Comparison of ENCODE assay signal across 21 mouse cellular contexts in the genomic region with DNA sequence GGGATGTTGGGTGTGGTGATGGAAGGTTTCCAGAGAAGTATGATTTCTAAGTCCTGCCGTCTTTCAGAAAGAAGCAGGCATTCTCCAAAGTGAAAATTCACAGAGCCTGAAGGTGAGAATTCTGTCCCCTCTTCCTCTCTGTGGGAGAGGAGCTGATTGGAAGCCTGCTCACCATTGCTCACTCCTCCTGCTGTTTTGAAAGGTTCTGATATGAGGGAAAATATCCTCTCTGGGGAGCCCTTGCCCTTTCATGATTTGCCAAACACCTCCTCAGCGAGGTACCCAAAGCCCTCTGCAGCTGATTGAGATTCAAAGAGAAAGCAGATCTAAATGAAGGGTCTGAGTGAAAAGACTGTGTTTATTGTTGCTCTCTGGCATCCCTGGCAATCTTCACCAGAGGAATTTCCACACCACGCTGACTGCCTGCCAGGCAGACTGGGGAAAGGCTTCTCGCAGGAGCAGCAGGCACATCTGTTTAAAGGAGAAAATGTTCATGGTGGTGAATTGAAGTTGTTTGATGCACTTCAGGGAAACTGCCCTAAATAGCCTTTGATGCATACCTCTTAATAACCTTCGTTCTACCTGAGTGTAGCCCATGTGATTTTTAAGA.
DNase-seq lines count a peak whose midpoint lies in the region; ATAC-seq and TF ChIP-seq lines count a peak whose summit lies in the region.
"Had no signal": no experiment of that assay in that cellular context is flagged by ENCODE, and none has a peak within 500 bp of the region (broad histone marks: within the 10 kb centered on the region; RNA-seq: fewer than 3 reads in every experiment).

No protein-coding gene starts in this region.

- H3K9me3 ChIP-seq in midbrain, embryonic 14.5 days (ENCODE audit: control insufficient read depth, low read length): no peaks in the 10 kb centered on the region
- H3K9me3 ChIP-seq in midbrain, embryonic 11.5 days (ENCODE audit: control insufficient read depth, low read length): no peaks in the 10 kb centered on the region
- H3K9me3 ChIP-seq in intestine, postnatal 0 days (ENCODE audit: control insufficient read depth): no peaks in the 10 kb centered on the region
- H3K9me3 ChIP-seq: embryonic facial prominence, embryonic 15.5 days; liver, embryonic 12.5 days had no signal

- ATAC-seq in frontal cortex, adult (ENCODE audit: low TSS enrichment): peak; percentile 72
- no peak for ATAC-seq in midbrain, embryonic 14.5 days (ENCODE audit: low FRiP score, low TSS enrichment)
- no peak for ATAC-seq in midbrain, embryonic 11.5 days (ENCODE audit: low FRiP score)
- ATAC-seq in intestine, postnatal 0 days: no peak
- ATAC-seq: hindbrain, postnatal 0 days; liver, embryonic 12.5 days; Patski had no signal

- no peaks in the 10 kb centered on the region for H3K27me3 ChIP-seq in midbrain, embryonic 14.5 days (ENCODE audit: control insufficient read depth, insufficient read depth, low read length)
- H3K27me3 ChIP-seq in midbrain, embryonic 11.5 days (ENCODE audit: control insufficient read depth, insufficient read depth, low read length): no peaks in the 10 kb centered on the region
- H3K27me3 ChIP-seq in intestine, postnatal 0 days (replicated peaks; ENCODE audit: control insufficient read depth, insufficient read depth, low read length): no peaks in the 10 kb centered on the region
- H3K27me3 ChIP-seq: embryonic facial prominence, embryonic 15.5 days; liver, embryonic 12.5 days; Patski had no signal

- WGBS in midbrain, embryonic 14.5 days: 56% methylated on average over 5 of the region's 5 CpGs
- WGBS in midbrain, embryonic 11.5 days: 66% methylated on average over 5 of the region's 5 CpGs
- WGBS in intestine, postnatal 0 days: 46% methylated on average over 5 of the region's 5 CpGs

- H3K4me3 ChIP-seq in midbrain, embryonic 14.5 days (replicated peaks; ENCODE audit: low read depth, low read length): no peak overlapping the region
- no peak overlapping the region for H3K4me3 ChIP-seq in midbrain, embryonic 11.5 days (ENCODE audit: low read depth, low read length)
- H3K4me3 ChIP-seq in intestine, postnatal 0 days (ENCODE audit: low read depth, low read length): no peak overlapping the region
- H3K4me3 ChIP-seq: embryonic facial prominence, embryonic 15.5 days; liver, embryonic 12.5 days had no signal

- H3K4me2 ChIP-seq in midbrain, embryonic 14.5 days (ENCODE audit: low read length): no peak overlapping the region
- H3K4me2 ChIP-seq in midbrain, embryonic 11.5 days: no peak overlapping the region
- H3K4me2 ChIP-seq in intestine, postnatal 0 days (replicated peaks; ENCODE audit: low read depth): no peak overlapping the region
- H3K4me2 ChIP-seq: embryonic facial prominence, embryonic 15.5 days; heart, embryonic 11.5 days; liver, embryonic 12.5 days; lung, embryonic 14.5 days had no signal

- no peak overlapping the region for H3K9ac ChIP-seq in midbrain, embryonic 14.5 days (replicated peaks; ENCODE audit: low read length)
- no peak overlapping the region for H3K9ac ChIP-seq in midbrain, embryonic 11.5 days (ENCODE audit: low read length)
- no peak overlapping the region for H3K9ac ChIP-seq in intestine, postnatal 0 days (ENCODE audit: low read depth, low read length)
- H3K9ac ChIP-seq: embryonic facial prominence, embryonic 15.5 days; liver, embryonic 12.5 days; lung, embryonic 14.5 days had no signal

- no peaks in the 10 kb centered on the region for H3K36me3 ChIP-seq in midbrain, embryonic 14.5 days (ENCODE audit: control insufficient read depth, insufficient read depth, low read length)
- no peaks in the 10 kb centered on the region for H3K36me3 ChIP-seq in midbrain, embryonic 11.5 days (ENCODE audit: control insufficient read depth, insufficient read depth, low read length)
- H3K36me3 ChIP-seq in intestine, postnatal 0 days (ENCODE audit: control insufficient read depth, insufficient read depth): no peaks in the 10 kb centered on the region
- H3K36me3 ChIP-seq: embryonic facial prominence, embryonic 15.5 days; liver, embryonic 12.5 days had no signal

- H3K27ac ChIP-seq in midbrain, embryonic 14.5 days (replicated peaks; ENCODE audit: low read depth, low read length): no peak overlapping the region
- H3K27ac ChIP-seq in midbrain, embryonic 11.5 days (ENCODE audit: low read depth, low read length): no peak overlapping the region
- H3K27ac ChIP-seq in intestine, postnatal 0 days (ENCODE audit: low read depth, low read length): no peak overlapping the region
- H3K27ac ChIP-seq: embryonic facial prominence, embryonic 15.5 days; hindbrain, postnatal 0 days; liver, embryonic 12.5 days; macrophage had no signal

- no peak for TF ChIP-seq CTCF in intestine, postnatal 0 days (IDR thresholded peaks at IDR 0.05; ENCODE audit: low read depth)

- no peaks in the 10 kb centered on the region for H3K4me1 ChIP-seq in midbrain, embryonic 14.5 days (ENCODE audit: control insufficient read depth, insufficient read depth, low read length)
- no peaks in the 10 kb centered on the region for H3K4me1 ChIP-seq in midbrain, embryonic 11.5 days (ENCODE audit: control insufficient read depth, insufficient read depth, low read length)
- H3K4me1 ChIP-seq in intestine, postnatal 0 days (replicated peaks; ENCODE audit: control insufficient read depth, insufficient read depth, low read length): no peaks in the 10 kb centered on the region
- H3K4me1 ChIP-seq: embryonic facial prominence, embryonic 15.5 days; liver, embryonic 12.5 days had no signal

- no peak for DNase-seq in frontal cortex, postnatal 25 days (ENCODE audit: low spot score in 2 of 2)
- DNase-seq in midbrain, embryonic 14.5 days: peak; percentile 42
- DNase-seq in midbrain, embryonic 11.5 days (ENCODE audit: low spot score, missing footprints): no peak
- peak; percentile 63 for DNase-seq in brain, adult 2 months (ENCODE audit: low read depth, low spot score)
- peak; percentile 15 for DNase-seq in right cerebral cortex, postnatal 14 days
- DNase-seq: adrenal gland, postnatal 36 days; cerebellum, adult 9-11 months; heart, postnatal 36 days; kidney, adult 2 months; kidney, postnatal 14 days; layer of hippocampus, adult 9-11 months; lung, embryonic 14.5 days; thymus, postnatal 4 days had no signal

Comparison
In these comparisons a context has a peak if more than half of its experiments do, and no peak if none do; other contexts are left out.
1. DNase-seq: peak in midbrain, embryonic 14.5 days (single experiment), brain, adult 2 months (single experiment) and right cerebral cortex, postnatal 14 days (single experiment); none in frontal cortex, postnatal 25 days (0 of 2) and midbrain, embryonic 11.5 days (single experiment).